Mouse (Mus musculus) C2C12 (cell line): ENCODE measurements around the gene Fbln2.

Experiments used
- CTCF ChIP-seq: IDR thresholded peaks from one replicate; pipeline ENCODE4 v1.5.1; 2011; ENCODE audit not compliant: control insufficient read depth, insufficient read depth, insufficient read length
- FOSL1 ChIP-seq: IDR thresholded peaks from one replicate; pipeline ENCODE4 v1.8.0; 2011; ENCODE audit warnings: mild to moderate bottlenecking, low read length; ENCODE audit not compliant: poor library complexity, insufficient read depth, severe bottlenecking
- MYOD1 ChIP-seq: IDR thresholded peaks from one replicate; pipeline ENCODE4 v1.6.1; 2011; ENCODE audit warnings: low read depth; ENCODE audit not compliant: control insufficient read depth, insufficient read length
- MYOG ChIP-seq: IDR thresholded peaks from one replicate; pipeline ENCODE4 v1.6.1; 2011; ENCODE audit not compliant: control insufficient read depth, insufficient read length; ENCODE audit errors: extremely low read depth
- USF1 ChIP-seq: IDR thresholded peaks from one replicate; pipeline ENCODE4 v1.6.1; 2011; ENCODE audit warnings: low read depth, mild to moderate bottlenecking, control low read depth, moderate library complexity

- no peak for TF ChIP-seq MYOD1
- TF ChIP-seq MYOG = no peak
- no peak for TF ChIP-seq CTCF
- TF ChIP-seq FOSL1 = no peak
- no peak for TF ChIP-seq USF1
Measured at GRCm38 (mm10) chr6:91247343-91247742, 35.1 kb downstream of the Fbln2 start.
